Mouse (Mus musculus) liver, postnatal 0 days (tissue): ENCODE results near the gene Cep295.

ENCODE experiments used
- CTCF ChIP-seq: sonication (generic); IDR thresholded peaks from 2 replicates; pipeline ENCODE4 v1.5.1; 2016; ENCODE audit warnings: antibody characterized with exemption, low read depth
- EP300 ChIP-seq: IDR thresholded peaks from 2 replicates; pipeline ENCODE4 v1.6.1; 2016; ENCODE audit warnings: antibody characterized with exemption, low read depth, mild to moderate bottlenecking

GRCm38 (mm10) chr9:15302881-15303280 lies 54.7 kb downstream of the Cep295 start:
- no peak for TF ChIP-seq CTCF
- no peak for TF ChIP-seq EP300
